Mouse (Mus musculus) testis, adult 2 months (tissue): ENCODE measurements around the gene Faim. TPM values are rescaled to one million over a fixed set of nuclear protein-coding genes. Genes with fewer than 3 reads are reported as not detected.

Experiments used
- H3K27ac ChIP-seq: fragments of 200-500 bp; 2 replicates; pipeline ENCODE4 v1.5.1; 2012; ENCODE audit warnings: low read depth, low read length; ENCODE audit not compliant: control insufficient read depth, insufficient read depth
- H3K27me3 ChIP-seq: fragments of 200-500 bp; 2 replicates; pipeline ENCODE4 v1.6.1; 2012; ENCODE audit warnings: mild to moderate bottlenecking, low read length, moderate library complexity; ENCODE audit not compliant: control insufficient read depth, insufficient read depth
- H3K36me3 ChIP-seq: fragments of 200-500 bp; 2 replicates; pipeline ENCODE4 v1.6.1; 2012; ENCODE audit warnings: mild to moderate bottlenecking, low read length; ENCODE audit not compliant: control insufficient read depth, insufficient read depth
- H3K4me1 ChIP-seq: fragments of 200-500 bp; 2 replicates; pipeline ENCODE4 v1.6.1; 2012; ENCODE audit warnings: low read length; ENCODE audit not compliant: control insufficient read depth, insufficient read depth
- H3K4me3 ChIP-seq: fragments of 200-500 bp; 2 replicates; pipeline ENCODE4 v1.5.1; 2012; ENCODE audit warnings: low read depth, mild to moderate bottlenecking, low read length, moderate library complexity, mixed read lengths; ENCODE audit not compliant: control insufficient read depth
- CTCF ChIP-seq: fragments of 200-500 bp; IDR thresholded peaks from 2 replicates; pipeline ENCODE4 v1.5.1; 2012; ENCODE audit warnings: low read depth, mild to moderate bottlenecking, inconsistent platforms, low read length, moderate library complexity; ENCODE audit not compliant: control insufficient read depth, insufficient read depth, insufficient replicate concordance
- POLR2A ChIP-seq: fragments of 200-500 bp; IDR thresholded peaks from 2 replicates; pipeline ENCODE4 v1.6.1; 2012; ENCODE audit warnings: low read depth, mild to moderate bottlenecking, inconsistent platforms, low read length, moderate library complexity; ENCODE audit not compliant: control insufficient read depth
- polyA plus RNA-seq: library from polyadenylated mRNA; depleted of rRNA; stranded (reverse); fragments of >200 nt; gene quantifications from 2 replicates; pipeline ENCODE4 v1.2.3, GENCODE M21; 2012; rRNA removed

The Faim gene
- polyA plus RNA-seq, 1 experiment = 5.6 TPM

DNA sequence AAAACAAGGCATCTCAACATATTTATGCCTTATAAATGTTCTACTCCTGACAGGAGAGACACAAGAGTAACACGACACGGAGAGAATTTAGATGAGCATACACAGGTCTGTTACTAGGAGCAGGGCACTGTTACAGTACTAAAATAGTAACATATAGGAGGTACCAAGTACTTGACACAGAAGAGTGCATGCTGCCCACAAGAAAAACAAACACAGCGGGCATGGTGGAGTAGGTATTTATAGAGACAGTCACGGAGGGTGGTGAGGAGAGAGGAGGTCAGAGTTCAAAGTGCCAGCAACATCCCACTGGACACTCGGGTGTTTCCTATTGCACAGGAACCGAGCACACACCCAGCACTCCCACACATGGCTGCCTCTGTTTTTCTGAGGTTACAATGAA is 63.6 kb downstream of the Faim start:
- Histone ChIP-seq H3K4me1 (no peaks in the 10 kb centered on the region), H3K27ac (no peak overlapping the region), H3K36me3 (no peaks in the 10 kb centered on the region; the same call in 1 of the 2 replicates), H3K4me3 (no peak overlapping the region), H3K27me3 (no peaks in the 10 kb centered on the region)
- TF ChIP-seq CTCF (no peak), POLR2A (no peak)

Other genes starting within 250 kb of the Faim start
- 0.96 and 1.5 TPM in 2 replicates for gene Prr23a1, start 143.9 kb upstream of the Faim start, polyA plus RNA-seq
- gene Prr23a2, start 129.9 kb upstream of the Faim start, polyA plus RNA-seq = 0.17 and 0.38 TPM in 2 replicates
- gene Prr23a3, start 121.6 kb upstream of the Faim start, polyA plus RNA-seq = 0.41 and 0.51 TPM in 2 replicates
- gene 7420426K07Rik, start 83.3 kb upstream of the Faim start, polyA plus RNA-seq = not detected in 2 replicates
- gene Foxl2, start 31.1 kb upstream of the Faim start, polyA plus RNA-seq = not detected in 2 replicates
- not detected in 2 replicates for gene Gm1123, start 49.3 kb downstream of the Faim start, polyA plus RNA-seq
- gene Pik3cb, start 154.2 kb downstream of the Faim start, polyA plus RNA-seq = 2.7 and 3.0 TPM in 2 replicates